Mouse (Mus musculus): ENCODE data around the gene Ralgps1.

DNA sequence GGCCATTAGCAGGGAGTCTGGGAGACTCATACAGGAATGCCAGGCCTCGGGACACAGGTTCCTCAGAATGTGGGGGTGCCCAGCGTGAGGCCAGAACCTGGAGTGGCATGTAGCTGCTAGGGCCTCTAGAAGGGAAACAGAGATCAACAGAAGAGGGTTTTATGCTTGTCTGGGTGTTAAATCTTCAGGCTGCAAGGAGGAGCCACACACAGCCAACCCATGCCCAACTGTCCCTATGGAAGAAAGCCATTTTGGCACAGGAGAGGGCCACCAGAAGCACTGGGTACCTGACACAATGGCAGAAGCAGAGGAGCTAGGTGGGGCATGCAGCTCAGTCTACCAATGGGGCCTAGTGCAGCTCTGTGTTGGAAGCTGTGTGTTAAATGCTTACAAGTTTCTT lies 21.7 kb downstream of the Ralgps1 start:
- TF ChIP-seq CTCF (IDR thresholded peaks at IDR 0.05; ENCODE audit: insufficient read depth, low read length): no peak
- TF ChIP-seq POLR2A (IDR thresholded peaks at IDR 0.05; ENCODE audit: borderline replicate concordance, extremely low read depth, low read depth, low read length): no peak

All from lung, adult 2 months (tissue).